Mouse (Mus musculus): ENCODE measurements at regions not wholly inside any gene's neighbourhood (a gene's known extent, or its start where the extent isn't known, plus 50 kb on each side); places are given as distances from the start of the nearest gene placed in this dataset.

- Histone ChIP-seq H3K9me3 (replicated peaks) (no peaks in the 10 kb centered on the region), H3K27ac (no peak overlapping the region), H3K4me3 (no peak overlapping the region), H3K9ac (no peak overlapping the region), H3K36me3 (no peaks in the 10 kb centered on the region), H3K4me2 (replicated peaks) (no peak overlapping the region), H3K4me1 (peaks cover 7% of the 10 kb centered on the region), H3K27me3 (0 out of 2 replicates have a peak, but pooled peaks cover 3% of the 10 kb centered on the region)
- no peak for ATAC-seq (ENCODE audit: low FRiP score)
- 7% methylated on average over 5 of the region's 5 CpGs for WGBS
Measured at GRCm38 (mm10) chr3:35027898-35028297, 377.7 kb downstream of the Sox2 start.

- Histone ChIP-seq H3K36me3 (no peaks in the 10 kb centered on the region), H3K9me3 (replicated peaks) (no peaks in the 10 kb centered on the region), H3K9ac (no peak overlapping the region), H3K4me3 (no peak overlapping the region), H3K27me3 (0 out of 2 replicates have a peak, but pooled peaks cover 3% of the 10 kb centered on the region), H3K27ac (no peak overlapping the region), H3K4me2 (replicated peaks) (no peak overlapping the region), H3K4me1 (peaks cover 7% of the 10 kb centered on the region)
- 85% methylated on average over 8 of the region's 8 CpGs for WGBS
- no peak for ATAC-seq (ENCODE audit: low FRiP score)
Measured at GRCm38 (mm10) chr3:35029924-35030323, 379.7 kb downstream of the Sox2 start.

- Histone ChIP-seq H3K9me3 (replicated peaks) (no peaks in the 10 kb centered on the region), H3K27me3 (0 out of 2 replicates have a peak, but pooled peaks cover 3% of the 10 kb centered on the region), H3K4me1 (no peaks in the 10 kb centered on the region), H3K4me2 (replicated peaks) (no peak overlapping the region), H3K4me3 (no peak overlapping the region), H3K27ac (no peak overlapping the region), H3K9ac (no peak overlapping the region), H3K36me3 (no peaks in the 10 kb centered on the region)
- ATAC-seq (ENCODE audit: low FRiP score): no peak
- 77% methylated on average over 8 of the region's 8 CpGs for WGBS
Measured at GRCm38 (mm10) chr3:35033587-35033986, 383.4 kb downstream of the Sox2 start.

- 90% methylated on average over 7 of the region's 7 CpGs for WGBS
- H3K27me3 ChIP-seq: no peaks in the 10 kb centered on the region
- H3K9me3 ChIP-seq (replicated peaks): no peaks in the 10 kb centered on the region
- no peak overlapping the region for H3K27ac ChIP-seq
- H3K4me2 ChIP-seq (replicated peaks): no peak overlapping the region
- ATAC-seq (ENCODE audit: low FRiP score): no peak
- H3K36me3 ChIP-seq: no peaks in the 10 kb centered on the region
- H3K9ac ChIP-seq: no peak overlapping the region
- no peak overlapping the region for H3K4me3 ChIP-seq
- no peaks in the 10 kb centered on the region for H3K4me1 ChIP-seq
Measured at GRCm38 (mm10) chr3:35035234-35035633, 385.0 kb downstream of the Sox2 start.

GRCm38 (mm10) chr3:35043705-35044104, 393.5 kb downstream of the Sox2 start:
- Histone ChIP-seq H3K9me3 (replicated peaks) (no peaks in the 10 kb centered on the region), H3K36me3 (no peaks in the 10 kb centered on the region), H3K4me2 (replicated peaks) (no peak overlapping the region), H3K4me3 (no peak overlapping the region), H3K4me1 (no peaks in the 10 kb centered on the region), H3K27me3 (no peaks in the 10 kb centered on the region), H3K9ac (no peak overlapping the region), H3K27ac (no peak overlapping the region)
- 64% methylated on average over 2 of the region's 2 CpGs for WGBS
- no peak for ATAC-seq (ENCODE audit: low FRiP score)

GRCm38 (mm10) chr3:35059438-35059837, 409.2 kb downstream of the Sox2 start:
- Histone ChIP-seq H3K36me3 (no peaks in the 10 kb centered on the region), H3K4me3 (no peak overlapping the region), H3K27me3 (no peaks in the 10 kb centered on the region; the same call in none of the 2 replicates), H3K4me1 (peaks cover 12% of the 10 kb centered on the region), H3K27ac (no peak overlapping the region), H3K4me2 (replicated peaks) (no peak overlapping the region), H3K9ac (no peak overlapping the region), H3K9me3 (replicated peaks) (no peaks in the 10 kb centered on the region)
- no peak for ATAC-seq (ENCODE audit: low FRiP score)
- WGBS: 18% methylated on average over 4 of the region's 4 CpGs

GRCm38 (mm10) chr3:35060042-35060441, 409.8 kb downstream of the Sox2 start:
- no peak overlapping the region for H3K9ac ChIP-seq
- 10% methylated on average over 10 of the region's 10 CpGs for WGBS

GRCm38 (mm10) chr3:35066824-35067223, 416.6 kb downstream of the Sox2 start:
- no peak for ATAC-seq (ENCODE audit: low FRiP score)
- WGBS: 69% methylated on average over 9 of the region's 9 CpGs

More at GRCm38 (mm10) chr3:35060042-35060441, 409.8 kb downstream of the Sox2 start:
- no peaks in the 10 kb centered on the region for H3K36me3 ChIP-seq
- peaks cover 12% of the 10 kb centered on the region for H3K4me1 ChIP-seq
- H3K4me3 ChIP-seq: no peak overlapping the region
- no peaks in the 10 kb centered on the region for H3K9me3 ChIP-seq (replicated peaks)
- H3K27me3 ChIP-seq: no peaks in the 10 kb centered on the region; the same call in none of the 2 replicates
- no peak for ATAC-seq (ENCODE audit: low FRiP score)
- no peak overlapping the region for H3K27ac ChIP-seq
- H3K4me2 ChIP-seq (replicated peaks): peak overlapping the region; percentile 22; the same call in 1 of the 2 replicates

GRCm38 (mm10) chr3:35068586-35068985, 418.4 kb downstream of the Sox2 start:
- H3K27ac ChIP-seq: no peak overlapping the region
- no peaks in the 10 kb centered on the region for H3K27me3 ChIP-seq
- no peaks in the 10 kb centered on the region for H3K4me1 ChIP-seq
- no peaks in the 10 kb centered on the region for H3K9me3 ChIP-seq (replicated peaks)
- no peak overlapping the region for H3K9ac ChIP-seq
- H3K36me3 ChIP-seq: no peaks in the 10 kb centered on the region
- no peak overlapping the region for H3K4me3 ChIP-seq
- WGBS: 94% methylated on average over 8 of the region's 8 CpGs
- no peak overlapping the region for H3K4me2 ChIP-seq (replicated peaks)
- ATAC-seq (ENCODE audit: low FRiP score): no peak

More at GRCm38 (mm10) chr3:35066824-35067223, 416.6 kb downstream of the Sox2 start:
- no peaks in the 10 kb centered on the region for H3K36me3 ChIP-seq
- no peak overlapping the region for H3K27ac ChIP-seq
- no peak overlapping the region for H3K4me2 ChIP-seq (replicated peaks)
- no peak overlapping the region for H3K9ac ChIP-seq
- H3K4me3 ChIP-seq: no peak overlapping the region
- no peaks in the 10 kb centered on the region for H3K4me1 ChIP-seq
- H3K9me3 ChIP-seq (replicated peaks): no peaks in the 10 kb centered on the region
- no peaks in the 10 kb centered on the region for H3K27me3 ChIP-seq

- no peaks in the 10 kb centered on the region for H3K4me1 ChIP-seq
- H3K4me3 ChIP-seq: no peak overlapping the region
- no peaks in the 10 kb centered on the region for H3K36me3 ChIP-seq
- no peak for ATAC-seq (ENCODE audit: low FRiP score)
- no peaks in the 10 kb centered on the region for H3K9me3 ChIP-seq (replicated peaks)
- no peak overlapping the region for H3K9ac ChIP-seq
- 78% methylated on average over 2 of the region's 2 CpGs for WGBS
- H3K27ac ChIP-seq: no peak overlapping the region
- no peak overlapping the region for H3K4me2 ChIP-seq (replicated peaks)
- no peaks in the 10 kb centered on the region for H3K27me3 ChIP-seq
Measured at GRCm38 (mm10) chr3:35071046-35071445, 420.8 kb downstream of the Sox2 start.

- WGBS: 65% methylated on average over 5 of the region's 5 CpGs
- Histone ChIP-seq H3K4me2 (replicated peaks) (no peak overlapping the region), H3K27me3 (no peaks in the 10 kb centered on the region), H3K27ac (no peak overlapping the region), H3K4me3 (no peak overlapping the region), H3K9me3 (replicated peaks) (no peaks in the 10 kb centered on the region), H3K9ac (no peak overlapping the region), H3K4me1 (peaks cover 10% of the 10 kb centered on the region; the same call in 1 of the 2 replicates), H3K36me3 (no peaks in the 10 kb centered on the region)
- no peak for ATAC-seq (ENCODE audit: low FRiP score)
Measured at GRCm38 (mm10) chr3:35079887-35080286, 429.7 kb downstream of the Sox2 start.

GRCm38 (mm10) chr3:35084091-35084867, 434.1 kb downstream of the Sox2 start:
- H3K4me1 ChIP-seq: peaks cover 43% of the 10 kb centered on the region

More at GRCm38 (mm10) chr3:35084091-35084867, 434.1 kb downstream of the Sox2 start:
- no peaks in the 10 kb centered on the region for H3K9me3 ChIP-seq (replicated peaks)
- no peak overlapping the region for H3K4me2 ChIP-seq (replicated peaks)
- H3K4me3 ChIP-seq: no peak overlapping the region
- peak overlapping the region; percentile 82 for H3K27ac ChIP-seq
- no peaks in the 10 kb centered on the region for H3K27me3 ChIP-seq
- ATAC-seq (ENCODE audit: low FRiP score): peak; percentile 73
- H3K9ac ChIP-seq: no peak overlapping the region
- WGBS: 29% methylated on average over 11 of the region's 11 CpGs
- no peaks in the 10 kb centered on the region for H3K36me3 ChIP-seq
